Mouse (Mus musculus): ENCODE measurements around the gene Noc2l.

DNA sequence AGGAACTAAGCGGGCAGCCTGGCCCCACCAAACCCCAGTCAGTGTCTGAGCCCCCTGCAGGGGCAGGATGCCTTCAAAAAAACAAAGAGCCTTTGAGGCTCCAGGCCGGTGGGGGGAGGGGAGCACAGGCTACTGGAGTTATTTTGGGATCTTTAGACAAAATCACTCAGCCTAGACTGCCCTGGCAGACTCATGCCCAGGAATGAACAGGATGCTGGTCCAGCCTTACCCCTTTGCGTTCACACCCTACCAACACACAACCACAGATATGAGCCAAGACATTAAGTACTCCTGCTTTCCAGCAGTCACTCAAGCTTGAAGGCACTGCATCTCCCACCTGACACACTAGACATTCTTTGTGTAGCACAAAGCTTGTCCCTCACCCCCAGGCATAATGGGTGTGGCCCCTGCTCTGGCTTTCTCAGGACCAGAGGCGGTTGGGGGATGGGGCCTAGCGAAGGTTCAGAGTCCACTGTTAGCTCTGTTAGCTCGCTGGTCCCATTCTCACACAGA, 46.9 kb upstream of the Noc2l start:
- TF ChIP-seq CTCF (conservative IDR thresholded peaks at IDR 0.05 in 1 of 2, IDR thresholded peaks at IDR 0.05 in 1 of 2; ENCODE audit: low read depth in 2 of 2, low read length in 2 of 2) = no peak
- TF ChIP-seq NRF1 (IDR thresholded peaks at IDR 0.05; ENCODE audit: low read depth, low read length) = no peak
- TF ChIP-seq ZKSCAN1 (IDR thresholded peaks at IDR 0.05; ENCODE audit: borderline replicate concordance, low read depth, low read length) = no peak
- TF ChIP-seq POLR2A (IDR thresholded peaks at IDR 0.05; ENCODE audit: low read depth, low read length) = no peak
- TF ChIP-seq BHLHE40 (IDR thresholded peaks at IDR 0.05; ENCODE audit: low read depth, low read length) = no peak
- TF ChIP-seq EP300 (IDR thresholded peaks at IDR 0.05; ENCODE audit: low read length) = no peak

Data from CH12.LX (cell line).